Mouse (Mus musculus): ENCODE results near the gene Fbxl14. TPM values are rescaled to one million over a fixed set of nuclear protein-coding genes. Genes with fewer than 3 reads are reported as not detected.

Gene Fbxl14
- polyA plus RNA-seq, 1 experiment from 2014 or later: 2.1 TPM

DNA sequence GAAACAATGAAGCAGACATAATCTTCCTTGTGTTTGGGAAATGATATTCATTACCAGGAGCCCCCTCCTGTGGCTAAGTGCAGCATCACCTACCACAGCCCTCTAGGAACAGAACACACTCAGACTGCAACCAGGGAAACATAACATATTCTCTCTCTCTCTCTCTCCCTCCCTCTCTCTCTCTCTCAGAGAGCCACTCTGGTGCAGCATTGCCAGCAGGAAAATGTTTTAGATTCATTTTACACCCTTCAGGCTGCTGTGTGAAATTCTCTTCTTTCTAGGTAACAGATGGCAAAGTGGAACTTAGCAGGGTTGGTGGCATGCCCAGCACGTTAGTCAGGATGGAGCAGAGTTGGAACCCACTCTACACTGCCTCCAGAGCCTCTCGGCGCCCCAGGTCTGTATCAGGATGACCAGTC, 42.0 kb downstream of the Fbxl14 start:
- Histone ChIP-seq H3K4me1 (ENCODE audit: control insufficient read depth, insufficient read depth, low read depth, low read length) (peaks cover 4% of the 10 kb centered on the region), H3K9me3 (ENCODE audit: control insufficient read depth, low read length) (peaks cover 3% of the 10 kb centered on the region), H3K27ac (ENCODE audit: low read depth, low read length) (no peak overlapping the region), H3K9ac (ENCODE audit: low read depth, low read length) (no peak overlapping the region), H3K4me2 (ENCODE audit: low read length) (no peak overlapping the region), H3K4me3 (ENCODE audit: low read length) (no peak overlapping the region), H3K27me3 (replicated peaks; ENCODE audit: control insufficient read depth, insufficient read depth, low read length) (no peaks in the 10 kb centered on the region), H3K36me3 (ENCODE audit: control insufficient read depth, insufficient read depth, low read length) (no peaks in the 10 kb centered on the region)
- peak; percentile 74 for ATAC-seq
- WGBS: 63% methylated on average over 3 of the region's 3 CpGs

- Histone ChIP-seq H3K4me2 (ENCODE audit: low read length) (no peak overlapping the region), H3K4me1 (ENCODE audit: control insufficient read depth, insufficient read depth, low read depth, low read length) (peaks cover 4% of the 10 kb centered on the region)
Observed at GRCm38 (mm10) chr6:119521931-119522391, 42.5 kb downstream of the Fbxl14 start.

GRCm38 (mm10) chr6:119526498-119526897, 47.0 kb downstream of the Fbxl14 start:
- WGBS: 71% methylated on average over 5 of the region's 5 CpGs

More at GRCm38 (mm10) chr6:119521931-119522391, 42.5 kb downstream of the Fbxl14 start:
- H3K9me3 ChIP-seq (ENCODE audit: control insufficient read depth, low read length): peaks cover 3% of the 10 kb centered on the region
- no peaks in the 10 kb centered on the region for H3K36me3 ChIP-seq (ENCODE audit: control insufficient read depth, insufficient read depth, low read length)
- no peak overlapping the region for H3K9ac ChIP-seq (ENCODE audit: low read depth, low read length)
- no peaks in the 10 kb centered on the region for H3K27me3 ChIP-seq (replicated peaks; ENCODE audit: control insufficient read depth, insufficient read depth, low read length)
- no peak; the same call in 1 of the 2 replicates for ATAC-seq
- H3K4me3 ChIP-seq (ENCODE audit: low read length): no peak overlapping the region
- no peak overlapping the region; the same call in 1 of the 2 replicates for H3K27ac ChIP-seq (ENCODE audit: low read depth, low read length)
- WGBS: 36% methylated on average over 3 of the region's 3 CpGs

DNA sequence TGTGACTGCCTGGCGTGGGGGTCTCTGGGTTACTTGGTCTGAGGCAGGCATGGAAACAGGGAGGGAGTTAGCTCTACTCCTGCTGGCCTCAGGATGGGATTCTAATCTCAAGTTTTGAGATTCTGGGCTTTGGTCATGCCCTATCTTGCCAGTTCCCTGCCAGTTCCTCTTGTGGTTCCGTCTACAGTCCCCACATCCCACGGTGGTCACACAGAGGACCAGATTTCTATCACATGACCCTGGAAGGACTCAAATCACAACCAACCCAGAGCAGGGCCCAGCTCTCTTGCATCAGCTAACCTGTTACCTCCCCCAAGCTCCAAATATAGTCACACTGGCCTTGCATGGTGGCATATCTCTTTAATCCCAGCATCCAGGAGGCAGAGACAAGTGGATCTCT, 50.2 kb downstream of the Fbxl14 start:
- H3K4me2 ChIP-seq (ENCODE audit: low read length): no peak overlapping the region
- H3K9ac ChIP-seq (ENCODE audit: low read depth, low read length): no peak overlapping the region
- H3K27me3 ChIP-seq (replicated peaks; ENCODE audit: control insufficient read depth, insufficient read depth, low read length): no peaks in the 10 kb centered on the region
- no peak overlapping the region for H3K27ac ChIP-seq (ENCODE audit: low read depth, low read length)
- no peak overlapping the region for H3K4me3 ChIP-seq (ENCODE audit: low read length)
- no peaks in the 10 kb centered on the region for H3K4me1 ChIP-seq (ENCODE audit: control insufficient read depth, insufficient read depth, low read depth, low read length)
- 98% methylated on average over 3 of the region's 3 CpGs for WGBS
- H3K36me3 ChIP-seq (ENCODE audit: control insufficient read depth, insufficient read depth, low read length): no peaks in the 10 kb centered on the region
- H3K9me3 ChIP-seq (ENCODE audit: control insufficient read depth, low read length): no peaks in the 10 kb centered on the region
- ATAC-seq: no peak

More at GRCm38 (mm10) chr6:119526498-119526897, 47.0 kb downstream of the Fbxl14 start:
- Histone ChIP-seq H3K4me2 (ENCODE audit: low read length) (no peak overlapping the region), H3K27ac (ENCODE audit: low read depth, low read length) (no peak overlapping the region), H3K4me1 (ENCODE audit: control insufficient read depth, insufficient read depth, low read depth, low read length) (peaks cover 4% of the 10 kb centered on the region), H3K27me3 (replicated peaks; ENCODE audit: control insufficient read depth, insufficient read depth, low read length) (no peaks in the 10 kb centered on the region), H3K4me3 (ENCODE audit: low read length) (no peak overlapping the region), H3K9ac (ENCODE audit: low read depth, low read length) (no peak overlapping the region), H3K36me3 (ENCODE audit: control insufficient read depth, insufficient read depth, low read length) (no peaks in the 10 kb centered on the region), H3K9me3 (ENCODE audit: control insufficient read depth, low read length) (no peaks in the 10 kb centered on the region)
- ATAC-seq: no peak

Other genes starting within 250 kb of the Fbxl14 start
- gene Cacna2d4, start 243.1 kb upstream of the Fbxl14 start, polyA plus RNA-seq (2015; fragmentation: Nextera tagmentation; extraction: Ambion mirVana): 0.66 and 1.2 TPM in 2 replicates
- 17.1 and 17.7 TPM in 2 replicates for gene Lrtm2, start 148.9 kb upstream of the Fbxl14 start, polyA plus RNA-seq (2015; fragmentation: Nextera tagmentation; extraction: Ambion mirVana)
- 34.8 and 37.0 TPM in 2 replicates for gene Adipor2, start 62.0 kb upstream of the Fbxl14 start, polyA plus RNA-seq (2015; fragmentation: Nextera tagmentation; extraction: Ambion mirVana)
- gene Wnt5b, start 64.7 kb downstream of the Fbxl14 start, polyA plus RNA-seq (2015; fragmentation: Nextera tagmentation; extraction: Ambion mirVana): 4.1 and 5.3 TPM in 2 replicates